Mouse (Mus musculus) MEL (cell line): ENCODE results near the gene Mamstr.
"Not testable (repeated sequence)": the region's sequence is repeated elsewhere in the genome, so short reads cannot be mapped to it uniquely, and the experiment has no call there.

Experiments
- CHD2 ChIP-seq: IDR thresholded peaks from 2 replicates; pipeline ENCODE4 v1.6.1; 2011; ENCODE audit warnings: low read length, improper control_type of control experiment
- CTCF ChIP-seq, 3 experiments: IDR thresholded peaks in 2 of 3; conservative IDR thresholded peaks in 1 of 3; 2 replicates each; pipeline ENCODE4 v1.5.1; 2011 to 2012; ENCODE audit warnings: low read length in 3 of 3, low read depth in 2 of 3, mild to moderate bottlenecking in 2 of 3, improper control_type of control experiment in 1 of 3, inconsistent platforms in 1 of 3, mixed read lengths in 1 of 3, moderate library complexity in 1 of 3; ENCODE audit not compliant: control insufficient read depth in 1 of 3, insufficient read depth in 1 of 3, poor library complexity in 1 of 3, severe bottlenecking in 1 of 3
- ETS1 ChIP-seq: IDR thresholded peaks from 2 replicates; pipeline ENCODE4 v1.6.1; 2012; ENCODE audit warnings: low read depth, mild to moderate bottlenecking, inconsistent platforms, low read length, improper control_type of control experiment, moderate library complexity
- GABPA ChIP-seq: IDR thresholded peaks from 2 replicates; pipeline ENCODE4 v1.6.1; 2012; ENCODE audit warnings: low read depth, mild to moderate bottlenecking, inconsistent platforms, low read length, improper control_type of control experiment, moderate library complexity
- GATA1 ChIP-seq: IDR thresholded peaks from 2 replicates; pipeline ENCODE4 v1.6.1; 2011; ENCODE audit warnings: low read depth, low read length, improper control_type of control experiment
- MAX ChIP-seq: IDR thresholded peaks from 2 replicates; pipeline ENCODE4 v1.6.1; 2011; ENCODE audit warnings: low read length, improper control_type of control experiment
- NRF1 ChIP-seq: IDR thresholded peaks from 2 replicates; pipeline ENCODE4 v1.6.1; 2014; ENCODE audit warnings: low read depth, mild to moderate bottlenecking, inconsistent platforms, low read length, improper control_type of control experiment, moderate library complexity; ENCODE audit not compliant: poor library complexity, insufficient read depth, severe bottlenecking
- ZKSCAN1 ChIP-seq: IDR thresholded peaks from 2 replicates; pipeline ENCODE4 v1.6.1; 2012; ENCODE audit warnings: low read depth, mild to moderate bottlenecking, inconsistent platforms, low read length, improper control_type of control experiment, moderate library complexity
- ZMIZ1 ChIP-seq: IDR thresholded peaks from 2 replicates; pipeline ENCODE4 v1.6.1; 2012; ENCODE audit warnings: low read depth, mild to moderate bottlenecking, inconsistent platforms, low read length, improper control_type of control experiment, moderate library complexity

DNA sequence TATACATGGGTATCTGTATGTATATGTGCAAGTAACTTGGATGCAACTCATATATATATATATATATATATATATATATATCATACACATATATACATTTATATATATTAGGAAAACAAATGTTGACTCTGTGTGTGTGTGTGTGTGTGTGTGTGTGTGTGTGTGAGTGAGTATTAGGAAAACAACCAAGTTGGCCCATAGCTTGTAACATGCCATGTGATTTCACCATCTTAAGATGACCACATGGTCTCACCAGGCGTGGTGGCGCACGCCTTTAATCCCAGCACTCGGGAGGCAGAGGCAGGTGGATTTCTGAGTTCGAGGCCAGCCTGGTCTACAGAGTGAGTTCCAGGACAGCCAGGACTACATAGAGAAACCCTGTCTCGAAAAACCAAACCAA, 21.9 kb downstream of the Mamstr start:
- TF ChIP-seq MAX; CTCF (IDR thresholded peaks at IDR 0.05 in 2 of 3, conservative IDR thresholded peaks at IDR 0.05 in 1 of 3; ENCODE audit: control insufficient read depth in 1 of 3, insufficient read depth in 1 of 3, low read depth in 2 of 3, low read length in 3 of 3, poor library complexity in 1 of 3, severe bottlenecking in 1 of 3); NRF1; ETS1; ZMIZ1; GABPA; CHD2; ZKSCAN1; GATA1: not testable (repeated sequence)
